Mouse (Mus musculus) frontal cortex, postnatal 14 days (tissue): Measurements from ENCODE around the gene Gorab.

Source experiments
- DNase-seq, 2 experiments: peaks; one replicate each; pipeline ENCODE4 v3.0.0; 2022; ENCODE audit warnings: low spot score in 2 of 2

Gorab gene

DNA sequence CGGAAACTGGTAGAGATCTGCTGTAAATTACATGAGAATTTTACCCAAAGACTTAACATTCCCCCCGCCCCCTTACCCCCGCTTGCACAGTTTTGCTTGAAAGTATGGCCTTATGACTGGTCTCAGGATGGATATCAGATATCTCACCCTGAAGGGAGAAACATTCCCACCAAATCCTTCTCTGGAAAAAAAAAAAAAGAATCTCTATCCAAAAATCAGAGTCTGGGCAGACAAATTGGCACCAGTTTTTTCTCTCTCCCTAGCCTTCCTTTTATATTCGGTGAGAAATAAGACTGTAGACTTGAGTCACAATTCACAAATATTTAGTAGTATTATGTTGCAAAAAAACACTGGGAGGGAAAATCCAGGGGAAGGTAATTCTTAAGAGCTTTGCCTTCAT lies 47.3 kb downstream of the Gorab start:
- no peak for DNase-seq

DNA sequence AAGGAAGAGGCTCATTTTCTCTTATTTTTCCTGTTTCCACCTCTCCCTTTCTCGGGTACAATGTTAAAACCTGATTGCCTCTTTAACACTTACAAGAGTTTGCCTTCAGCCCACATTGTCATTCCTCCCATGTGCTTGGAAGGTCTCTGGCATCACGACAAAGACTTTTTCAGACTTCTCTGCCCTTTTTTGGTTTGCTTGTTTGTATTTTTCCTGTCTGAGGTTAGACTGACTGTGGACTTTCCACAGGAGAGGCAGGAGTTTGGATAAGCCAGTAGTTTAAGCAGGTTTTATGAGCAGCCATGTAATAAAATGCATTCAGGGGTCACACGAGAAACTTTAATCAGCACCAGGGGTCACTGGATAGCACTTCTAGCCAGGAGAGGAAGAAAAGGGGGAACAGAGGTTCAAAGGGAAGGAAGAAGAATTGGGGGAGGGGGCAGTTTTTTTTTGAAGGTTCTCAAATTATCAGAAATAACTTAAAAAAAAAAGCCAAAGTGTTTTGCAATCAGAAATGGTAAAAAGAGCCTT lies 47.8 kb downstream of the Gorab start:
- DNase-seq, result no peak

DNA sequence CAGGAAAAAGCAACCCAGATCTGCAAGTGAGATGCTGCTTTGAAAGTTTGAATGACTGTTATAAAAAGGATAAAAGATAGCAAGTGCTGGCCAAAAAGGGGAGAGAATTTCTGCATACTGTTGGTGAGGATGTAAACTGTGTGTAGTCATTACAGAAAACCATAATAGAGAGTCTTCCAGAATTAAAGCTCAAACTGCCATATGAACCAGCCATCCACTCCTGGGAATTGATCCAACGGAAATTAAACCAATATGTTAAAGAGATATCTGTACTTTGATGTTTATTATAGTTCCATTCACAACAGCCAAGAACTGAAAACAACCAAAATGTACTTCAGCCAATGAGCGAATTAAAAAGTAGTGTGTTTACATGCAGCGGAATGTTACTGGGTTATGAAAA lies 52.5 kb downstream of the Gorab start:
- DNase-seq, result no peak

DNA sequence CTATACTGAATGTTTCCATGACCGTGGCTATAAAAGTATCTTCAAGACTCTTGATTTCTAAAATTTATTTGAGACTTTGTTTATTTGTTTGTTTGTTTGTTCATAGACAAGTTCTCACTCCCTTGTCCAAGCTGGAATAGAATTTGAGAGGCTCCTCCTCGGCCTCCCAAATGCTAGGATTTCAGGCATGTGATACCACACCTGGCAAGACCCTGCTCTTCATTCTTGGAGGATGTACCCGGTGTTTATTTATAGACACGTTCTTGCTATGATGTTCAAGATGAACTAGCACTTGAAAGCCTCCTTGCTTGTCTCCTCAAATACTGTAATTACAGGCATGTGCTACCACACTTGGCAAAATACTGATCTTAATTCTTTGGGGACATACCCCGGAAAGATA lies 57.9 kb downstream of the Gorab start:
- no peak for DNase-seq

DNA sequence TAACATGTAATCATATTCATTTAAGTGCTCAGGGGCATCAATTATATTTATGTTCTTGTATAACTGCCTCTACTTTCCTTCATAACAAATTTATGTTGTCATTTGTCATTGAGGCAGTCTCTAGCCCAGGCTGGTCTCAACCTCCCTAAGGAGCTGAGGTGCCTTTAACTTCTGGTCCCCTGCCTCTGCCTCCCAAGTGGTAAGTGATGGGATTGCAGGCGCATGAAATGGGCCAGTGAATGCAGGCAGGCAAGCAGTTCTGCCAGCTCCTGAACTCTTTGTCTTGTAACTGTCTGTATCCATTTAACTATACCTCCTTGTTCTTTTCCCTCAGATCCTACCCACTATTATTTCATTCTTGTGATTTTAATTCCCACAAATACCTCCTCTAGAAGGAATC lies 58.5 kb downstream of the Gorab start:
- DNase-seq, result no peak

DNA sequence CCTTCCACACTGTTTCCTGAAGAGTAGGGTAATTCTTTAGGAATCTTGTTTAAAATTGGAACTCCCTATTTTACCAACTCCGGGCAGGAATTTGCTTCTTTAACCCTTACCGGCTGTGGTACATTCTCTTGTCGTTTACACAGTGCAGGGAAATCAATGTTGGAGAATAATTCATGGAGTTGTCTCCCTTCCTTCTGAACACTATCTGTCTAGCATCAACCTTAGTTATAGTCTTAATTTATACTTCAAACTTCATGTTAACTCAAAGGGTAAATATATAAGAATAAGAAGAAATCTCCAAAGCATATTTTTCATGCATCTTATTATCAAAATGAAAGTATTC lies 64.3 kb downstream of the Gorab start:
- DNase-seq, result no peak

DNA sequence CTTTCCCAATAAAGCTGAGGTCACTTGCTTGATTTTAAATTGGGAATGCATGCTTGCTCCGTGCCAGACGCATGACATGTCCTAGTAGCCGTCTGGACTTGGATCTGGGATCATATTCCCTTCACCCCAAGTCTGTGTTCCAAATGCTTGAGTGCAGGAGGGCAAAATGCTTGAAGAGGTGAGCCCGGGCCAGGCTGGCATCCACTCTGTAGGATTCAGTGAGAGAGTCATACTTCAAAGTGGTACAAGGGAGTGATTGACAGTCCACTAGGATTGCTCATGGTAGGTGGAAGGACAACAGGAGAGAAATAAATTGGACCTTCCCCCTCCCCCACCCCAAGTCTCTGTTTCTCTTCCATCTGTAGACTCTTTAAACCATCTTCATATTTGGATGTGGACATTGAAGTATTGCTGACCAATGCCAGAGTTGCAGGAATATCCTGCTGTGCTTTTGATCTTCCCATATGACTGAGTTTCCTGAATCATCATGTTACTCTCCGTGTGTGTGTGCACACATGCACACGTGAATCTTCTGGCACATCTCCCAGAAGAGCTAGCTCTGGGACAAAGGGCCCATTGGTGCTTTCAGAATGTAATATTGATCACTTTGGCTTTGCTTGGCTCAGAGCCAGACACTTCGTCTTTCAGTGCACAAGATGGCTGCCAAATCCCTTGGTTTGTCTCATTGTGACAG lies 64.8 kb downstream of the Gorab start:
- DNase-seq, result no peak

DNA sequence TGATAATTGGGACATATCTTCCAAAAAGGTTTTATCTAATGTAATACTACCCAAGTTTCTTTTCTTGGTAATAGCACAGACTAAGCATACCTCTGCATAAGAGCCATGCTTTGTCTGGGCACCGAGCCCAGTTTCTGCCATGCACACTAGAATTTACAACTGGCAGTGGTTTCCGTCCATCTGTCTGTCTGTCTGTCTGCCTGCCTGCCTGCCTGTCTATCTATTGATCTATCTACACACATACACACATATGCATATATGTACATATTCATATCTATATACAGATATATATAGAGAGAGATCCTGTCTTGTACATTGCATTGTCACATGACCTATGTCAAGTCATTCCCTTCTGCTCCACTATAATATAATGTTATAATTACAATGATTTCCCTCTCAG lies 65.6 kb downstream of the Gorab start:
- DNase-seq, result no peak
